ENCODE assay signal across 8 mouse cellular contexts in genomic region chr4:56864016-56864415, GRCm38 (mm10). TPM values are rescaled to one million over a fixed set of nuclear protein-coding genes. Genes with fewer than 3 reads are reported as not detected.
DNase-seq lines count a peak whose midpoint lies in the region; ATAC-seq and TF ChIP-seq lines count a peak whose summit lies in the region.

No protein-coding gene starts in this region.

- H3K4me1 ChIP-seq in erythroblast, embryonic 14.5 days (ENCODE audit: control insufficient read depth), result peaks cover 42% of the 10 kb centered on the region
- no peaks in the 10 kb centered on the region for H3K4me1 ChIP-seq in hindbrain, embryonic 11.5 days (replicated peaks; ENCODE audit: control insufficient read depth, insufficient read depth, low read length)
- peaks cover 14% of the 10 kb centered on the region for H3K4me1 ChIP-seq in liver, postnatal 0 days (ENCODE audit: insufficient read depth)

- peak; percentile 76 for DNase-seq in right cerebral cortex, adult 18-20 months
- DNase-seq in right cerebral cortex, postnatal 10 days (ENCODE audit: low spot score in 2 of 2), result no peak
- no peak for DNase-seq in hindbrain, embryonic 11.5 days (ENCODE audit: low spot score)
- no peak for DNase-seq in liver, postnatal 0 days
- DNase-seq in thymus, postnatal 4 days, result no peak
- DNase-seq in retina, postnatal 1 day, result no peak

- no peak for TF ChIP-seq CTCF in liver, postnatal 0 days (IDR thresholded peaks at IDR 0.05; ENCODE audit: low read depth)

- no peak for TF ChIP-seq EP300 in liver, postnatal 0 days (IDR thresholded peaks at IDR 0.05; ENCODE audit: low read depth)

- H3K27ac ChIP-seq in hindbrain, embryonic 11.5 days (ENCODE audit: low read depth, low read length), result no peak overlapping the region
- H3K27ac ChIP-seq in liver, postnatal 0 days (ENCODE audit: low read depth), result no peak overlapping the region

- H3K27me3 ChIP-seq in erythroblast, embryonic 14.5 days (ENCODE audit: control insufficient read depth), result no peaks in the 10 kb centered on the region
- H3K27me3 ChIP-seq in hindbrain, embryonic 11.5 days (ENCODE audit: control insufficient read depth, insufficient read depth, low read length), result no peaks in the 10 kb centered on the region
- H3K27me3 ChIP-seq in liver, postnatal 0 days (ENCODE audit: insufficient read depth, low read length), result no peaks in the 10 kb centered on the region

- peak overlapping the region; percentile 65 for H3K9ac ChIP-seq in hindbrain, embryonic 11.5 days (ENCODE audit: low read depth, low read length)
- peak overlapping the region; percentile 69 for H3K9ac ChIP-seq in liver, postnatal 0 days (replicated peaks)

- no peaks in the 10 kb centered on the region for H3K36me3 ChIP-seq in erythroblast, embryonic 14.5 days (ENCODE audit: control insufficient read depth)
- H3K36me3 ChIP-seq in hindbrain, embryonic 11.5 days (ENCODE audit: control insufficient read depth, insufficient read depth, low read length), result no peaks in the 10 kb centered on the region
- H3K36me3 ChIP-seq in liver, postnatal 0 days (replicated peaks; ENCODE audit: insufficient read depth, low read length), result no peaks in the 10 kb centered on the region

- ATAC-seq in erythroblast, adult 5-6 weeks (replicated peaks; ENCODE audit: low FRiP score, poor library complexity, severe bottlenecking), result no peak
- ATAC-seq in hindbrain, embryonic 11.5 days (ENCODE audit: low FRiP score), result no peak
- ATAC-seq in liver, postnatal 0 days, result no peak

- peak overlapping the region; percentile 71 for H3K4me3 ChIP-seq in erythroblast, embryonic 14.5 days (replicated peaks)
- H3K4me3 ChIP-seq in hindbrain, embryonic 11.5 days (ENCODE audit: low read depth, low read length), result peak overlapping the region; percentile 59
- peak overlapping the region; percentile 64 for H3K4me3 ChIP-seq in liver, postnatal 0 days (ENCODE audit: low read depth, low read length)

- 64% methylated on average over 4 of the region's 4 CpGs for WGBS in hindbrain, embryonic 11.5 days
- 60% methylated on average over 4 of the region's 4 CpGs for WGBS in liver, postnatal 0 days (ENCODE audit: insufficient replicate concordance)

- peak overlapping the region; percentile 58 for H3K4me2 ChIP-seq in hindbrain, embryonic 11.5 days (replicated peaks; ENCODE audit: low read depth, low read length)
- peak overlapping the region; percentile 96 for H3K4me2 ChIP-seq in liver, postnatal 0 days (ENCODE audit: low read depth, low read length)

- H3K9me3 ChIP-seq in erythroblast, embryonic 14.5 days (ENCODE audit: control insufficient read depth, low read length), result no peaks in the 10 kb centered on the region
- H3K9me3 ChIP-seq in hindbrain, embryonic 11.5 days (ENCODE audit: control insufficient read depth, low read length), result no peaks in the 10 kb centered on the region
- no peaks in the 10 kb centered on the region for H3K9me3 ChIP-seq in liver, postnatal 0 days (ENCODE audit: low read length)

RNA-seq across cellular contexts. Expression of gene Ctnnal1, which starts 1.0 kb away (rescaled TPM):
- 0.17 and 0.18 TPM in 2 replicates for polyA plus RNA-seq in erythroblast, embryonic 14.5 days (2012)
- not detected in 2 replicates for total RNA-seq in erythroblast, adult 5-6 weeks (2015; ENCODE audit: low replicate concordance)
- 0.84 and 3.6 TPM in 2 replicates for total RNA-seq in erythroblast, adult 5-6 weeks (2017; ENCODE audit: low replicate concordance)
- 22.2 and 25.2 TPM in 2 replicates for polyA plus RNA-seq in hindbrain, embryonic 11.5 days (2014; fragmentation: Nextera tagmentation; extraction: Ambion mirVana)
- polyA plus RNA-seq in liver, postnatal 0 days (2015; fragmentation: Nextera tagmentation; extraction: Ambion mirVana), result 4.3 and 5.1 TPM in 2 replicates
